Mouse (Mus musculus) midbrain, embryonic 11.5 days (tissue): ENCODE results near the gene Zfc3h1. TPM values are rescaled to one million over a fixed set of nuclear protein-coding genes. Genes with fewer than 3 reads are reported as not detected.

ENCODE experiments used
- polyA plus RNA-seq: library from polyadenylated mRNA; unstranded; fragments of >200 nt; fragmentation: Nextera tagmentation; extraction: Ambion mirVana; gene quantifications from 2 replicates; pipeline ENCODE4 v1.2.1, GENCODE M21; 2014

Zfc3h1 gene
- polyA plus RNA-seq, 1 experiment from 2014 or later: 25.6 TPM

Other genes with a start within 250 kb of the Zfc3h1 start
- 0.36 and 0.91 TPM in 2 replicates for gene Tph2, start 199.9 kb upstream of the Zfc3h1 start, polyA plus RNA-seq
- gene Tbc1d15, start 133.5 kb upstream of the Zfc3h1 start, polyA plus RNA-seq: 49.9 and 52.5 TPM in 2 replicates
- 9.7 and 9.8 TPM in 2 replicates for gene Rab21, start 69.4 kb upstream of the Zfc3h1 start, polyA plus RNA-seq
- gene Tmem19, start 22.5 kb upstream of the Zfc3h1 start, polyA plus RNA-seq: 39.7 and 42.2 TPM in 2 replicates
- 23.6 and 24.0 TPM in 2 replicates for gene Thap2, start 516 bp upstream of the Zfc3h1 start, polyA plus RNA-seq
- 0.31 and 0.54 TPM in 2 replicates for gene A930009A15Rik, start 185.0 kb downstream of the Zfc3h1 start, polyA plus RNA-seq
- gene Lgr5, start 202.8 kb downstream of the Zfc3h1 start, polyA plus RNA-seq: 7.0 and 7.3 TPM in 2 replicates